Mouse (Mus musculus) urinary bladder, postnatal 36 days (tissue): Measurements from ENCODE around the gene E330009J07Rik.

Source experiments
- DNase-seq, 2 experiments: peaks; one replicate each; pipeline ENCODE4 v3.0.0; 2022; ENCODE audit warnings: low spot score in 2 of 2, mixed read lengths in 1 of 2

The E330009J07Rik gene

DNA sequence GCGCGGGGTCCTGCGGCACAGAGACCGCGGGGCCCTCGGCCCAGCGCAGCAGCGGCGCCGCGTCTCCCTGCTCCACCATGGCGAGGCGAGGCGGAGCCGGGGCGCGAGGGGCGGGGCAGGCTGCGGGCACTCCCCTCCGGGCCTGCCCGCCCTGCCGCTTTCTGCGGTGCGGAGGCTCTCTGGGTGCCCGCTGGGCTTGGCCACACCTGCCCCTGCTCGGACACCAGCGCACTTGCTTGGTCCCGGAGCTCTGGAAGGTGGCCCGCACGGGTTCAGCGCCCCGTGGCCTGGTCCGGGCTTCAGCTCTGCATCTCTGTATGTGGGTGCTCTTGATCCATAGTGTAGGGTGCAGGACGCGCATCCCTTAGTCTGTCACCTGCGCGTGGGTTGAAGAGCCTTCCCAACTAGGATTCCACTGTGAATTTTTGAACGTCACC lies at the start of gene E330009J07Rik:
Gene E330009J07Rik, minus strand, starts transcription at position 89 of the 437 bp plus-strand sequence.
- peak; percentile 77 to 81 for DNase-seq

DNA sequence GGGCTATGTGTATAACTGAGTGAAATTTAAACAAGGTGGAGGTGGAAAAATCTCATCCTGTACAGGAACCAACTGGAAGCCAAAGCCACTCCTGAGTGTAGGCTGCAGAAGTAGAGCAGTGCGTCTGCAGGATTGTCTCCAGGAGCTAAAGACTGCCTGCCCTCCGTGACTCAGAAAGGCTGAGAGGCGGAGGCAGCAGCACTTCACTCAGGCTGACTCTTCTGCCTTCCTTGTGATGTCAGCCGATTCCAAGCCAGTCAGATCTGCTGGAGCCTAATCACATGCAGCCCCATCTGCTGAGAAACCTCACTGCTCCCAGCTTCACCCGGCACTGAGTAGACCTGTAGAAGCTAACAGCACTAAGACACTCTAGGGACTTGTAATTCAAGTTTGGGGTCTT lies 46.4 kb upstream of the E330009J07Rik start:
- no peak for DNase-seq

DNA sequence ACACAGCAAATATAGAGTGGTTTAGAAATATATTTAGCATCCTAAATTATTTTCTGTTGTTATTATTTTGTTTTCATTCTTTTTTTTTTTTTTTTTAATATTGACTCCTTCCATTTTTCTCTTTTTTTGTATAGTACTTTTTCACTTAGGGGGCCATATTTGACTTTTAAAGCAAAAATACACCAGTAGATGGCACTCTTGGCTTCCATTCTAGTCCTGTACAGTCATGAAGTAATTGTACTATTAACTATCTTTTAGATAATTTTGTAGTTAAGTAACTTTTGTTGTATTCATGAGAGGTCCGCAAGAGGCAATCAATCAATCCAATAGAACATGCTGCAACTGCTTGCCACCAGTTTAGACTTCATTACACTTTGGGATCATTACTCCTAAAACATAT lies 43.8 kb upstream of the E330009J07Rik start:
- no peak for DNase-seq

DNA sequence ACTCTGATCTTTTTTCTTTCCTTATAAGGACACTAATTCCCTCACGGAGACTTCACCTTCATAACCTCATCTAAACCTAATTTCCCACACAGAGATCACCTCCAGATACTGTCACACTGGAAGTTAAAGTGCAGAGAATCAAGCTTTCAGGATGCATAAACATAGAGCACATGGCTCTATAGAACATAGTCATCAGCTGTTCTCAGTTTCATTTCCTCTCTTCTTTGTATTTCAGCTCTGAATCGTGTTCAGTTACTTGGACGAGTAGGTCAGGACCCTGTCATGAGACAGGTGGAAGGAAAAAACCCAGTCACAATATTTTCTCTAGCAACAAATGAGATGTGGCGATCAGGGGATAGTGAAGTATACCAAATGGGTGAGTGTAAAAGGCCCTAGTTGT lies 40.2 kb upstream of the E330009J07Rik start:
- DNase-seq: no peak

DNA sequence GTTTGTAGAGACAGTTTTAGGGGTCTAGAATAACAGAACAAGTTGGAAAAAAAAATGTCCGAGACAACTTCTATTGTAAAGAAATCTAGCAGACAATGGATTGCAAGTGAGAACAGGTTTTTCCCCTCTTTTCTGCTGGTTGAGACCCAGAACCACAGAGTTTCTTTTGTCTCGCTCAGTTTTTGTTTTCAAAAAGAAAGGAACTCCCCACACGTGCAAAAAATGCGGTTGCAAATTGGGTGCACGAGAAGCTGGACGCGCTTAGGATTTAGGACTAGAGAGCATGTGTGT lies 35.7 kb upstream of the E330009J07Rik start:
- DNase-seq: no peak

DNA sequence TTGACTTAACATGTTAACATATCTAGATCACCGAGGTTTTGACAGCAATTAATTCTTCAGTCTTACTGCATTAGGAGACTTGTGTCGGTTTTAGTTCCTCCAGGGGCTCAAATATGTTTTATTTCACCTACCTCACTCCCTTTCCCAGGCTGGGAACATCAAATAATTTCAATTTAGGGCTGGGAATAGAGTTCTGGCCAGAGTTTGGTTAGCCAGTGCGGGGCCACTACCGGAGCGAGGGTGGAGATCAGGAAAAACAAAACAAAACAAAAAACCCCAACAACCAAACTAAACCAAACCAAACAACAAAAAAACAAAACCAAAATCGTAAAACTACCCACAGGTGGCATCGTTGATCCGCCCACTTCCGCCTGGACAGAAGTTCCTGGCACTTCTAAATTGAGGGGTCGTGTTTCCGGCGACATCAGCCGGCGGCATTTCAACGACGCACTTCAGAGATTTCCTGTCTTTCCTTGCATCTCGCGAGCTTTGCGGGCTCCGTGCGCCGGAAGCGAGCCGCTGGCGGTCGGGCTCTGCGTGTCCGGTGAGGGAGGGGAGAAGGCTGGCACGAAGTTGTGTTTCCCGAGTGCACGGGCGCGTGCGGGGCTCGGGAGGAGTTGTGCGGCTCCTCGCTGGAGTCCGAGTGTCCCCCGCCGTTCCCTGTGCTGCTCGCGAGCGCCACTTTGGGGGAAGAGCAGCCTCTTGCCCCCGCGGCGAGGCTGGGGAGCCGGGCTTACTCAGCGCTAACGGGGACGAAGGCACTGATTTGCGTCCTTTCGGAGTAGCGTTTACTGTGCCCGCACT lies 35.2 kb upstream of the E330009J07Rik start, which contains the start of gene Ssbp1:
Gene Ssbp1, plus strand, starts transcription at position 437 of the 804 bp plus-strand sequence.
- peak; percentile 89 to 91 for DNase-seq

DNA sequence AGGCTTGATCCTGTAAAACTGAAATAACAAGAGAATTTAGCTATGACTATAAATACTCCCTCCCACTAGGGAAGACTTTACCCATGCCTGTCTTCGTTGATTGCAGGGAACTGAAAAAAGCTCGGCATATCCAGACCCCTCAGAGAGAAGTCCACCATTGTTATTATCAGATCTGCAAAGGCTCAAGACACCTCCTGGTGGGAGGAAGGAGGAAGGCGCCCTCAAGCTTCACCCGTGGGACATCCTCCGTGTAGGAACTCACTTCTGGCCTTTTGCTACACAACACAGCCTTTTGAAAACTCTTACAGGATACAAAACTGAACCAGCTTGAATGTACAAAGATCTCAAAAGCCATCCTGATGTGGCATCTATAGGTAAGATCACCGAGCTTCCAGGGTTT lies 29.8 kb upstream of the E330009J07Rik start:
- DNase-seq: no peak

DNA sequence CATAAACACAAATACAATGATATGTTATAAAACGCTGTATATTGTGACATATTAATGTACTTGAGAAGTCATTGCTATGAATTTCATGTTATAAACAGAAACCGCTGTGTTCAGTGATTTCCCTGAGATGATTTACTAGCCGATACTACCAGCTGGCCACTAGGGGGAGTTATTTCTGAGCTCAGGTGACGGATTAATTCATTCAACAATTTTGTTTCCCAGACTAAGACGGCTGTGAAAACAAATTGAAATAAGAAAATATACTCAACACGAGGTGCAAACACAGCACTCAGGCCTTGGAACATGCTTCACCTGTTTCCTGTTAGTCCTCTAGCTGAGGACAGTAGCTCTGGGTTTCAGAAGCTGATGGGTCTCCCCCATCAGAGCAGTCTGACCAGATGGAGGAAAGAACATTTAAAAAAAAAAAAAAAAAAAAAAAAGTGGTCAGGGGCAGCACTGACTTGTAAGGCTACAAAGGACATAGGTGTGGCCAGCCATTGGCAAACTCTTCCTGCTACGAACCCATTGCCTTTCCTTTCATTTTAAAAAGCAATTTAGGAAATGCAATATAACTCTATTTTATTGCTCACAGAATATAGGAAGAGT lies 18.6 kb upstream of the E330009J07Rik start:
- no peak for DNase-seq

DNA sequence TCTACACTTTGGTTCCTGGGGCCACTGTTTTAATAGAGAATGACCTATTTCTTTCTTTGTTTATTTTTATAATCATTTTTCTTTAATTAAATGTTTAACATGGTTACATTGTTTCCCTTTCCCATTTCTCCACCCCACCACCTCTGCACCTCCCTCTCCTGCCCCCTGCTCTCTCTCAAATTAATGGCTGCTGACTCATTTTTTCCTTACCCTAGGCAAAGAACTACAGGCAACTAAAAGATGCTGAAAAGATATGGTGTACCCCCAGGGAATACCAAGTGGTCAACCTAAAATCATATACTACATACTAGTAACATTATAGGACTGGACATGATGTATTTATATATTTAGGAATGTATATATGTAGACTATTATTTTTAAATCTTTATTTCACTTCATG lies 12.7 kb upstream of the E330009J07Rik start:
- no peak for DNase-seq

DNA sequence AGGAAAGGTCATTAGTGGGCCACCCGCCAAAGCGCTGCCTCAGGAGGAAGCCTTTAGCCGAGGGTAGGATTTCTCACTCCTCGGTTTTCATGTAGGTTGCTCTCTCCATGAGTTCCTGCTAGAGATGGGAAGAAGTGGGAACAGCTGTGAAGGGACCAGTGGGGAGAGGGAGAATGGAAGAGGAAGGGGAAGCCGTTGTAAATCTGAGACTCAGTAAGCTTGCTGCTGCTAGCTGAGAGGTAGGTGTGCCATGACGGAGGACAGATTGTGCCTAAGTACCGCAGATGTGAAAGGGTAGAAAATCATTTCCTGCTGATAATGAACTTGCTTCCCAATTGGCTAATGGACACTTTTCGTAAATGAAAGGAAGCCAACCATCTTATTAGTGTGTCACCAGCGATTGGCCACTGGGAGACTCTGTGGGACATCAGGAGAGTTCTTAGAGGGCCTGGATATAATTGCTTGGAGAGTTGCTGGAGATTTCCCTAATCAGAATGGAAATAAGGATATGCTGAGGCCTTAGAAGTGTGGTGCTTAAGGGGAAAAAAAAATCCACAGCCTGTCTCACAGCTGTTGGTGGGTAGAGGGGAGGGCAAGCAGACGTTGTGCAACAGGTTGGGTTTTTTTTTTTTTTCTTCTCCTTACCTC lies 7.5 kb upstream of the E330009J07Rik start:
- DNase-seq: no peak

DNA sequence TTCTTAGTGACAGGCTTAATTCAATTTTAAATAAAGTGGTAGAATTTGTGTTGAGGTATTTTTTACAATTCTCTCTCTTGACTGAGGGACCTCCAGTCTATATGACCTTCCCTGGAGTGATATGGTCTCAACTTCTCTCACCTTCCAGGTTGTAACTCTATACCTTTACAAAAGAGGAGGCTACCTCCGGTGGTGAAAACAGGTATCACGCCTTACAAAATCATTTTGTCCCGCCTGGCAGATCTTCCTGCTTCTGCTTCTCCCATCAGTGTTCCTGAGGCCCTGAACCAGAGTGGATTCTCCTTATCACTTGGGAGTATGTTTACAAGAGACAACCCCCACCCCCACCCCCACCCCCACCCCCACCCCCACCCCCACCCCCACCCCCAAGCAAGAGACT lies 5.8 kb upstream of the E330009J07Rik start:
- no peak for DNase-seq

DNA sequence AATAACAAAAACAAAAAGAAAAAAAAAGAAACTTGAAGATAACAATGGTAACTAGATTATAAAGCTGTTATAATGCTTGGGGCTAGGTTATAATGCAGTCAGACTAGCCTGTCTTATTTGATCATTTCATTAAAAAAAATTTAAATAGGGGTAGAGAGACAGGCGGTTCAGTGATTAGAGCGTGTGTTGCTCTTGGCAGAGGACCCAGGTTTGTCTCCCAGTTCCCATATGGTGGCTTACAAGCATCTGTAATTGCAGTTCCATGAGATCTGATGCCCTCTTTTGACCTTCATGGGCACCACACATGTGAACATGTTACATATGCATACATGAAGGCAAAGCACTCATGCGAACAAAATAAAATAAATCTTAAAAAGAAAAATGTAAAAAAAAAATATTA lies 5.3 kb upstream of the E330009J07Rik start:
- DNase-seq: no peak

DNA sequence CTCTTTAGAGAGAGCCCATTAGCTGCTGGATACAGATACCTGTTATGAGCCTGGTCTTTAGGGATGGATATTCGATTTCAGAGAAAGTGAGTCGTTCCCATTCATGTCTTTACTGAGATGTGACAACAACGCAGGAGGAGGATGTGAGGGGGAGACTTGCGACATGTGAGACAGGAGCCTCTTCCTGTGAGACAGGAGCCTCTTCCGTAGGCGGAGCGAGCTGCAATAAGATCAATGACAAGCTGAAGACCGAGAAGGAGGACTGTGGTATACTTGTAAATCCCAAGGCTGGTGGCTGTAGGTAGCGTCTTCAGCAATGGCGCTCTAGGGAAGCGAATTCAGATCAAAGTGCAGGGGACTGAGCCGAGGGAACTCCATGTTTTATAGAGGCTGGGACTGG lies 3.8 kb upstream of the E330009J07Rik start:
- no peak for DNase-seq

DNA sequence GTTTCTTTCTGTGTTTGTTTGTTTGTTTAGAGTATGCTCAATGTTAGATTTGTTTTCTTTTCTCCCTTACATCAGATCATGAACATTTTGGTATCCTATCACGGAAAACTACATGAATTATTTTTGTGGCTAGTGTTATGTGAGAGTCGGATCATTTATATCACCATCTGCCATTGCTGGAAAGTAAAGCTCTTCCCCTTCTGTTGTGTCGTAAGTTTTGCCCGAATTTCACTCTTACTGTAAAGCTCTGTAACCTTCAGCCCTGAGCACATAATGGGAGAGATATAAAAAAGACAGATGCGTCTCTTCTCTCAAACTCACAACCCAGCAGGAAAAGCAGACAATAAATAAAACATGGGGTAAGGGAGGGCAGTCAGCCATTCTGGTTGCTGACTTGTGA lies 3.0 kb upstream of the E330009J07Rik start, which contains the start of gene Wee2:
Gene Wee2, plus strand, starts transcription at position 153 of the 400 bp plus-strand sequence.
- DNase-seq: no peak

DNA sequence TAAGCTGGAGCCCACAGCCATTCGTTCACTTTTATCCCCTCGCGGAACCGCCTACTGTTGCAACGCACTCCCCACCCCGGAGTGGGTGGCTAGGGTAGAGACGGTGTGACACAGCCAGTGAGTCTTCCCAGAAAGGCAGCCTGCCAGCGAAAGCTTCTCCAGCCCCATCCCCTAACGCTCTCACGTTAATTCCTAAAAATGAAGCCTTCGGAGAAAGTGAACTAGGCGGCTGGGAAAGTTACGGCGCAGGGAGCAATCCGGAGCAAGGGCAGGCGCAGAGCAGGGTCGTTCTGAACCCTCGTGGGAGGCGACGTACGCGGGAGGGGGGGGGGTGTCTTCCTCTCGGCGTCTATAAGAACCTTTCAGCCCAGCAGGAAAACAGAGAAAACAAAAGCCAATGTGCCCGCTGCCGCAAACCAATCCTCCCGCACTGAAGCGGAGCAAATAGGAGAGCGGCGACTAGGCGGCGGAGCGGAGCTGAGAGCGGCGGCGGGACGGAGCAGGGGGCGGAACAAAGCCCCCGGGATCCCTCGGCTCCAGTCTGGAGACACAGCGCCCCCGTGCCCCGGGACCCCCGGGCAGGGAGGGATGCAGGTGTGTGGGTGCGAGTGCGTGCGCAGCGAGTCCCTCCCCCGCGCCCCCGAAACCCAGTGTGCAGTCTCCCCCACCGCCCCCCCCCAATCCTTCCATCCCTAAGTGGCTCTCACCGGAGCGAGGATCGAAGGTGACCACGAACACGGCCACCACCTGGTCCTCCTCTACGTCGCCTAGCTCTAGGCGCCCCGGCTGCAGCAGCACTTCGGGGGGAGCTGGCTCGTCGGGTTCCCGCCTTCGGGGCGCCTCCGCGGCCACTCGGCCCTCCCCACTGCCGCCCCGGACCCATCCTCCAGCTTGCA lies 536 bp downstream of the E330009J07Rik start:
- peak; percentile 24 to 36 for DNase-seq

DNA sequence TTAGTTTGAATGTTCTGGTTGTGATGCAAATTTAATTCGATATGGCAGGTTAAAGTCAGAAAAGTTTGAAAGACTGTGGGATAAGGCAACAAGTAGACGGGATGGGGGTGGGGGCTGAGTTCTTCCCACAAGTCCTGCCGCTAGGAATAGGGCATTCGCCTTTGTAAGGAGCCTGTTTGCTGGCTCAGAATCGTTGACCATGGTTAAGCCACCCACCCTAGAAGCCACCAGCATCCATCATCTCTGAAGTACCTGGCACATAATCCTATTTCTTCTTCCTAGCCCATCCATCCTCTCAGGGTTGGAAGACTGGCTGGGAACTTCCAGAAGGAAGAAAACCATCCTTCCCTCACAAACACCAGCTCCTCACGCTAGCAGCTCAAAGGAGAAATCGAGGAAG lies 1.2 kb downstream of the E330009J07Rik start:
- DNase-seq: no peak

DNA sequence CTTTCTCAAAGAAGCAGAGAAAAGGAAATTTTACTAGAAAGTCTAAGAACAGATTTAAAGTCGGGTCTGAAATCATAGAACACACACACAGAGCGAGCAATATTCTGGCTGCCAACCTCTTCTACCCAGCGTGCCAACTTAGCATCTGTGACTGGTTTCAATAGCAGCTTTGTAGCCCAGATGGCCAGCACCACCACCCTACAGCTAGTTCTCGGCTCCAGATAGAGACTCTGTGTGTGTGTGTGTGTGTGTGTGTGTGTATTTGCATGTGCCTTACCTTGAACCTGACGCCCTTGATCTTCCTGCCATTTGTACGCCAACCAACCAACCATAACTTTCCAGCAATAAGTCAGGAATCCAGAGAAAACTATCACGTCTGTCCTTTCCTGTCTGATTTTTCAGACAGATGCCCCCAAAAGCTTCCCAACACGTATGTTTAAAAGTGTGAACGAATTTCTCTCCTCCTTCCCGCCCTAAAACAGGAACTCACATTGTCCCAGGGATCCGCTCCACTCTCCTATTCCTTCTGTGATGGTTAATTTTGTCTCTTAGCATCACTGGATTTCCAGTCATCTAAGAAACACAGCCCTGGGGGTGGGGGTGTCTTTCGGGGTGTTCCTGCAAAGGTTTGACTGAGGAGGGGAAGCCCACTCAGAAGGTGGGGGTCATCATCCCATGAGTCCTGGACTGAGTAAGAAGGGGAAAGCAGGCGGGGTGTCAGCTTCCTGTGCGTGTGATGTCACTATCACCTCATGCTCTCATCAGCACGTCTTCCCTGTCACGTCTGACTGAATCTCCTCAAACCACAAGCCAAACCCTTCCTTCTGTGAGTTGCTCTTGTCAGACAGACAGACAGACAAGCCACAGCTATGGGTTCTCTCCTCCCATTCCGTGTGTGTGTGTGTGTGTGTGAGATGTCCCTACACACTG lies 3.3 kb downstream of the E330009J07Rik start:
- DNase-seq: no peak

DNA sequence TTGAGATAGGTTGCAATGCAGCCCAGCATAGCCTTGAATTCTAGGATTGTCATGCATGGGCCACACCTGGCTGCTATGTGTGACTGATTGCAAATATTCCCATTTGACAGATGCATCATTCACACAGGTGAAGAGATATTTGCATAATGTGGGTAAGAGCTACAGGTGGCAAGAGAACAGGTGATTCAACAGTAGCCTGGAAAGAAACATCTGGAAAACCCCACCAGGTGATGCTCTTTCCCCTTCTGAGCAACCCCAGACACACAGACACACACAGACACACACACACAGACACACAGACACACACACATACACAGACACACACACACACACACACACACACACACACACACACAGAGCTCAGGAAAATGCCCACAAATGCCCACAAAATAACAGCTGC lies 4.1 kb downstream of the E330009J07Rik start:
- DNase-seq: no peak

DNA sequence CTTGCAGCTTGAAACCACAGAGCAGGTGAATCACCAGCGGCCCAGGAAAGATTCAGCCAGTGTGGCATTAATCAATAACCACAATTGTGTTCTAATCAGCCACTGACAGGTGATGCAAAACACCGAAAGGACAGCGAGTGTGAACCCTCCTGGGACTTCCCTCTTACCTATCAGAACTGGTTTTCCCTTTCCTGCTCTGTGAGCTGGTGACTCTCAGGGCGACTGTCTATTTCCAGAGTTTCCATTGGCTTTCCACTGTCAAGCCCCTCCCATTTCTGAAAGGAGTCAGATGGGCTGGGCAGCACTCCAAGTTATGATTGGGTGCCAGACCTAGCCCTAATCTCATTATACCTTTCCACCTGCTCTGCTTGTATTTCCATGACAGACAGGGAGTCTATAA lies 4.6 kb downstream of the E330009J07Rik start:
- DNase-seq: no peak

DNA sequence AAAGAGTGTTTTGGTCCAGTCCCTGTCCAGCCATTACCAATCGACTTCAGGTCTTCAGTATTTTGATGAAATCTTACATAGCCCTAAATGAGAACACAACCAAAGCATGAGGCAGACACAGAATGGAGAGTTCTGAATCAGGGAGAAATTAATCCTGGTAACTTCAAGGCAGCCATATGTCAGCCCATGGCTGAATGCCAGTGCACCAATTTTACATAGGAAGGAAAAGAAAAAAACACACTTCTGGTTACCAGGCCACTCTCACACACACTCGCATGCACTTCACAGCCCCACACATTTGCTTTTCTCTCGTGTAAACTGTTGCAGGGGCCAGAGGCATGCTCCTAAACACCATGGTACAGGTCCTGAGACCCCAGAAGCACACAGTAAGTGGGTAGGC lies 5.1 kb downstream of the E330009J07Rik start:
- no peak for DNase-seq

DNA sequence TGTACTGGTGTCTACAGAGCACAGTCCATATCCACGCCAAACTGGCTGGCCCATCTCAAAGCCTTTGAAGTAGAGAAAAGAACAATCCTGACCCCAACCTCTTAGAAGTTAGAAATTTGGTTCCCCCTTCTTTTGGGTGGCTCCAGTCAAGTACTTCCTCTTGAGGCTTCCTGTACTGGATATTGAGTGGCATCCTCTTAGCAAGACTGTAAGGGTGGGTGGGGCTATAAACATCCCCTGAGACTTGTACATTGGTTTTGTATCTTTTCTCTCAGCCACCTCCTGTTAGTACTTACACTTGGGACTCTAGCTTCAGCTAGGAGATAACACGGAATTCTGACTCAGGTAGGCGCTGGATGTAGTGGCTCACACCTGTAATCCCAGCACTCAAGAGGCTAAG lies 5.7 kb downstream of the E330009J07Rik start:
- no peak for DNase-seq
